Mouse (Mus musculus) limb, embryonic 15.5 days (tissue): ENCODE results near the gene Gm20547. TPM values are rescaled to one million over a fixed set of nuclear protein-coding genes. Genes with fewer than 3 reads are reported as not detected.
"Not testable (repeated sequence)": the region's sequence is repeated elsewhere in the genome, so short reads cannot be mapped to it uniquely, and the experiment has no call there.

Source experiments
- ATAC-seq: fragments of 200-750 bp; cut with Nextera tagmentation; 2 replicates; pipeline ENCODE4 v1.8.0; 2017; ENCODE audit warnings: low read depth, moderate TSS enrichment; ENCODE audit not compliant: insufficient number of reproducible peaks, low FRiP score, low TSS enrichment
- H3K27ac ChIP-seq: fragments of 300-500 bp; sonication (generic); 2 replicates; pipeline ENCODE4 v1.5.1; 2015; ENCODE audit warnings: moderate library complexity, mild to moderate bottlenecking, inconsistent platforms
- H3K27me3 ChIP-seq: fragments of 300-500 bp; sonication (generic); 2 replicates; pipeline ENCODE4 v1.6.1; 2015; ENCODE audit warnings: inconsistent platforms
- H3K36me3 ChIP-seq: fragments of 300-500 bp; sonication (generic); 2 replicates; pipeline ENCODE4 v1.6.1; 2015; ENCODE audit warnings: inconsistent platforms
- H3K4me1 ChIP-seq: fragments of 300-500 bp; sonication (generic); 2 replicates; pipeline ENCODE4 v1.6.1; 2015; ENCODE audit warnings: inconsistent platforms
- H3K4me2 ChIP-seq: fragments of 300-500 bp; sonication (generic); 2 replicates; pipeline ENCODE4 v1.6.1; 2015; ENCODE audit warnings: mild to moderate bottlenecking, inconsistent platforms
- H3K4me3 ChIP-seq: fragments of 300-500 bp; sonication (generic); 2 replicates; pipeline ENCODE4 v1.5.1; 2015; ENCODE audit warnings: mild to moderate bottlenecking, inconsistent platforms
- H3K9ac ChIP-seq: fragments of 300-500 bp; sonication (generic); 2 replicates; pipeline ENCODE4 v1.6.1; 2015; ENCODE audit warnings: inconsistent platforms
- H3K9me3 ChIP-seq: fragments of 300-500 bp; sonication (generic); 2 replicates; pipeline ENCODE4 v1.6.1; 2016; ENCODE audit warnings: inconsistent platforms
- WGBS: fragments of 180-500 bp; shearing (Covaris S2); methylation state at CpG from one replicate; pipeline ENCODE4 v1.1.7; 2015; 5-methylcytosine and 5-hydroxymethylcytosine counted together
- microRNA-seq: library from miRNA; unstranded; fragments of <30 nt; microRNA quantifications from one replicate; pipeline ENCODE4, GENCODE M21; 2016
- polyA plus RNA-seq: library from polyadenylated mRNA; unstranded; fragments of >200 nt; fragmentation: Nextera tagmentation; extraction: Ambion mirVana; gene quantifications from 2 replicates; pipeline ENCODE4 v1.2.1, GENCODE M21; 2015

Gene Gm20547
- polyA plus RNA-seq, 1 experiment from 2014 or later = not detected

- not testable (repeated sequence) for H3K4me1 ChIP-seq, H3K4me2 ChIP-seq, H3K9ac ChIP-seq, H3K4me3 ChIP-seq, H3K9me3 ChIP-seq, H3K27ac ChIP-seq, ATAC-seq, H3K36me3 ChIP-seq, H3K27me3 ChIP-seq
- 75% methylated on average over 8 of the region's 8 CpGs for WGBS
These were observed 71.0 kb downstream of the Gm20547 start for GRCm38 (mm10) chr17:34810811-34811210.

DNA sequence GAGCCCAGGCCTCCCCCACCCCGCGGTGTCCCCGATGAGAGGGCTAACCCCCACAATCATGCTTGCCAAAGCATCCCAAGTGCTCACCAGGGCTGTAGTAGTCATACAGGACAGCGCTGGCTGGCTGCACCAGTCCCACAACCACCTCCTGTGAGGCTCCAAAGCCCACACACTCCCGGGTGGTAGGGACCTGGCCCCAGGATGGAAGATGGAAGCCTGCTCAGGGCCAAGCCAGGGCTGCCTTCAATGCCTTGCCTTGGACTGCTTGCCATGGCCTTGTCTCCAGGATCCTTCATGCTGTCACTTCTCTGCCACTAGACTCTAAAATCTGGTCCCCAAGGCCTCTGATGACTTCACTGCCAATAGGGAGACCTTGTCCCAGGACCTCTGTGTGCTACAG lies 71.4 kb downstream of the Gm20547 start:
- 90% methylated on average over 5 of the region's 5 CpGs for WGBS

DNA sequence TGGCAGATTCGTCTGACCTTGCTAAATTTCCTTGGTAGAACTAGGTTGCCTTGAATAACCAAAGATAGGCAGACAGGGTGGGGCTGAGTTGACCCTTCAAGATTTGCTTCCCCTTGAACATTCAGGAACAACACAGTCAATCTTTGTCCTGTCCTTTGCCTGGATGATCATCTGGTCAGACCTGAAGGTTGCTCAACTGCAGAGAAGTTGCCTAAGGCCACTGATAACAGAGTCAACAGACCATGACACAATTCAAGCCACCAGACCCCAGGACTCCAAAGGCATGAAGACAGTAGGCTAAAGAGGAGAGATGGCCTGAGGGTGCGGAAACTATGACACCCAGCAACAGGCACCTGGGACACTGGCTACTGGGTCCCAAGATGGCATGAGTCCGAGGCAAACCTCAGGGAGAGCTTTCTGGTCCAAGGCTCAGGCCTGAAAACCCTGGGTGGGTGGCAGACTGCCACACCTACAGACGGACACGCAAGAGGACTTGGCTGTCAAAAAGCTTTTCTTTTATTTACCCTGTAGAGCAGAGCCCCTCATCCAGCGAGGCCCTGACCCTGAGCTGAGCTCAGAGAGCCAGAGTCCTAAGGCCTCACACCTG lies 73.1 kb downstream of the Gm20547 start:
- Histone ChIP-seq H3K27ac (no peak overlapping the region), H3K27me3 (no peaks in the 10 kb centered on the region), H3K9me3 (peaks cover 6% of the 10 kb centered on the region; the same call in 1 of the 2 replicates), H3K4me3 (no peak overlapping the region), H3K9ac (no peak overlapping the region), H3K4me1 (no peaks in the 10 kb centered on the region), H3K36me3 (no peaks in the 10 kb centered on the region), H3K4me2 (no peak overlapping the region)
- no peak for ATAC-seq
- 79% methylated on average over 6 of the region's 6 CpGs for WGBS

More for the DNA sequence above, 71.4 kb downstream of the Gm20547 start:
- not testable (repeated sequence) for ATAC-seq, H3K27ac ChIP-seq, H3K27me3 ChIP-seq, H3K4me3 ChIP-seq, H3K9ac ChIP-seq, H3K36me3 ChIP-seq, H3K4me2 ChIP-seq, H3K9me3 ChIP-seq, H3K4me1 ChIP-seq

DNA sequence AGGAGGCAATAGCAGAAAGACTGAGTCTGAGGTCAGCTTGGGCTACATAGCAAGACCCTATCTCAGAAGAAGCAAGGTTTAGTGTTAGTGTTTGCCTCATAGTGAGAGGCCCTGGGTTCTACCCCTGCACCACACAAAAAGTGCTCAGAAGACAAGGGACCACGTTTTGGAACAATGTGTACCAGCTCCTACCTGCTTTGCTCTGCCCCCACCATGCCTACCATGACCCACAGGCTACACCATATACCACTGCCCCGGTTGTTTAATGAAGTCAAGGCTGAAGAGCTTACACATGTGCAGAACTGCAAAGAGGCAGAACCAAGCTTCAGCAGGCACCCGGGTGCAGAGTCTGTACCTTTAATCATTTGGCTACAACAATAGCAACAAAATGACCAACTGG lies 74.7 kb downstream of the Gm20547 start:
- Histone ChIP-seq H3K27me3 (no peaks in the 10 kb centered on the region), H3K4me2 (no peak overlapping the region), H3K4me1 (no peaks in the 10 kb centered on the region), H3K36me3 (no peaks in the 10 kb centered on the region), H3K9me3 (peaks cover 6% of the 10 kb centered on the region; the same call in 1 of the 2 replicates), H3K4me3 (no peak overlapping the region), H3K27ac (no peak overlapping the region), H3K9ac (no peak overlapping the region)
- no peak for ATAC-seq
- 65% methylated on average over 3 of the region's 3 CpGs for WGBS

Small RNAs within 50 kb of the gene (microRNA-seq; reads per million reads assigned to microRNA genes)
- gene Mir6970 (not detected), gene Mir6971 (0.82 reads per million), gene Mir6972 (not detected)

Other genes with a start within 250 kb of the Gm20547 start
- gene Fkbpl, start 237.3 kb downstream of the Gm20547 start, polyA plus RNA-seq = 15.5 and 17.1 TPM in 2 replicates
- 85.4 and 88.3 TPM in 2 replicates for gene Atf6b, start 234.9 kb downstream of the Gm20547 start, polyA plus RNA-seq
- gene Tnxb, start 211.5 kb downstream of the Gm20547 start, polyA plus RNA-seq = 1.9 and 4.2 TPM in 2 replicates
- gene C4b, start 138.2 kb downstream of the Gm20547 start, polyA plus RNA-seq = 1.5 and 3.3 TPM in 2 replicates
- gene Cyp21a1, start 77.5 kb downstream of the Gm20547 start, polyA plus RNA-seq = 0.12 and 0.25 TPM in 2 replicates
- gene Stk19, start 45.1 kb downstream of the Gm20547 start, polyA plus RNA-seq = 26.1 and 29.3 TPM in 2 replicates
- 62.1 and 65.8 TPM in 2 replicates for gene Dxo, start 45.0 kb downstream of the Gm20547 start, polyA plus RNA-seq
- 47.2 and 47.4 TPM in 2 replicates for gene Skiv2l, start 31.8 kb downstream of the Gm20547 start, polyA plus RNA-seq
- 90.1 and 96.4 TPM in 2 replicates for gene Nelfe, start 31.7 kb downstream of the Gm20547 start, polyA plus RNA-seq
- 2.8 and 3.6 TPM in 2 replicates for gene Cfb, start 19.5 kb downstream of the Gm20547 start, polyA plus RNA-seq
- gene Zbtb12, start 2.6 kb downstream of the Gm20547 start, polyA plus RNA-seq = 1.7 and 2.8 TPM in 2 replicates
- gene C2, start 16.2 kb upstream of the Gm20547 start, polyA plus RNA-seq = 4.6 and 5.2 TPM in 2 replicates
- gene Ehmt2, start 16.4 kb upstream of the Gm20547 start, polyA plus RNA-seq = 64.6 and 78.1 TPM in 2 replicates
- gene Slc44a4, start 32.4 kb upstream of the Gm20547 start, polyA plus RNA-seq = 0.17 TPM in 1 of 2 replicates, not detected in the other
- 20.1 and 20.5 TPM in 2 replicates for gene Neu1, start 49.2 kb upstream of the Gm20547 start, polyA plus RNA-seq
- 3.3 and 3.6 TPM in 2 replicates for gene Hspa1b, start 77.2 kb upstream of the Gm20547 start, polyA plus RNA-seq
- not detected in 2 replicates for gene Gm20481, start 87.9 kb upstream of the Gm20547 start, polyA plus RNA-seq
- 31.7 and 32.0 TPM in 2 replicates for gene Hspa1a, start 90.1 kb upstream of the Gm20547 start, polyA plus RNA-seq
- 0.46 and 0.65 TPM in 2 replicates for gene Hspa1l, start 90.7 kb upstream of the Gm20547 start, polyA plus RNA-seq
- 143 and 159 TPM in 2 replicates for gene Lsm2, start 99.8 kb upstream of the Gm20547 start, polyA plus RNA-seq
- gene Vars, start 118.9 kb upstream of the Gm20547 start, polyA plus RNA-seq = 94.4 and 95.1 TPM in 2 replicates
- 0.18 and 0.20 TPM in 2 replicates for gene Vwa7, start 134.5 kb upstream of the Gm20547 start, polyA plus RNA-seq
- gene Sapcd1, start 146.0 kb upstream of the Gm20547 start, polyA plus RNA-seq = 8.9 and 9.4 TPM in 2 replicates
- gene Msh5, start 164.7 kb upstream of the Gm20547 start, polyA plus RNA-seq = 3.0 and 3.5 TPM in 2 replicates
- gene Clic1, start 167.9 kb upstream of the Gm20547 start, polyA plus RNA-seq = 351 and 363 TPM in 2 replicates
- 321 and 336 TPM in 2 replicates for gene Ddah2, start 177.0 kb upstream of the Gm20547 start, polyA plus RNA-seq
- 181 and 203 TPM in 2 replicates for gene Ly6g6c, start 183.3 kb upstream of the Gm20547 start, polyA plus RNA-seq
- 1.0 and 1.4 TPM in 2 replicates for gene Mpig6b, start 184.1 kb upstream of the Gm20547 start, polyA plus RNA-seq
- 50.6 and 53.7 TPM in 2 replicates for gene Ly6g6e, start 194.9 kb upstream of the Gm20547 start, polyA plus RNA-seq
- 1.1 and 2.4 TPM in 2 replicates for gene Ly6g6d, start 196.0 kb upstream of the Gm20547 start, polyA plus RNA-seq
- 0.13 and 0.20 TPM in 2 replicates for gene Ly6g6f, start 203.6 kb upstream of the Gm20547 start, polyA plus RNA-seq
- gene Abhd16a, start 207.2 kb upstream of the Gm20547 start, polyA plus RNA-seq = 101 and 112 TPM in 2 replicates
- not detected in 2 replicates for gene Ly6g5c, start 226.2 kb upstream of the Gm20547 start, polyA plus RNA-seq
- 0.78 and 0.99 TPM in 2 replicates for gene Ly6g5b, start 233.4 kb upstream of the Gm20547 start, polyA plus RNA-seq
- gene Gpank1, start 239.4 kb upstream of the Gm20547 start, polyA plus RNA-seq = 16.8 and 17.4 TPM in 2 replicates
- 293 and 297 TPM in 2 replicates for gene Csnk2b, start 240.0 kb upstream of the Gm20547 start, polyA plus RNA-seq
- 10.5 and 11.2 TPM in 2 replicates for gene D17H6S53E, start 244.3 kb upstream of the Gm20547 start, polyA plus RNA-seq